Mouse (Mus musculus): ENCODE measurements around the gene Tmem117. TPM values are rescaled to one million over a fixed set of nuclear protein-coding genes. Genes with fewer than 3 reads are reported as not detected.

The Tmem117 gene
- total and polyA plus RNA-seq, 3 experiments = 3.0 to 12.6 (median 12.5) TPM

GRCm38 (mm10) chr15:94893201-94893600 is 264.2 kb downstream of the Tmem117 start:
- H3K36me3 ChIP-seq (ENCODE audit: control insufficient read depth, insufficient read depth, low read length) = no peaks in the 10 kb centered on the region
- WGBS = 69% methylated on average over 1 of the region's 1 CpGs
- H3K27ac ChIP-seq = no peak overlapping the region
- no peak for TF ChIP-seq CTCF (IDR thresholded peaks at IDR 0.05)
- no peak for TF ChIP-seq POLR2A (IDR thresholded peaks at IDR 0.05; ENCODE audit: insufficient read depth, low read depth, low read length)
- TF ChIP-seq EP300 (IDR thresholded peaks at IDR 0.05; ENCODE audit: insufficient read depth, low read depth, low read length) = no peak
- H3K9ac ChIP-seq (ENCODE audit: low read depth, low read length) = no peak overlapping the region
- H3K4me1 ChIP-seq (ENCODE audit: control insufficient read depth, insufficient read depth, low read length) = no peaks in the 10 kb centered on the region; the same call in 1 of the 2 replicates
- DNase-seq = no peak
- intact Hi-C loops (cut with DNase I) = no loop called here
- H3K79me2 ChIP-seq (replicated peaks; ENCODE audit: control insufficient read depth, insufficient read depth, low read length) = no peaks in the 10 kb centered on the region
- no peaks in the 10 kb centered on the region for H3K27me3 ChIP-seq (ENCODE audit: control insufficient read depth, insufficient read depth, low read length)
- no peak overlapping the region for H3K4me3 ChIP-seq

DNA sequence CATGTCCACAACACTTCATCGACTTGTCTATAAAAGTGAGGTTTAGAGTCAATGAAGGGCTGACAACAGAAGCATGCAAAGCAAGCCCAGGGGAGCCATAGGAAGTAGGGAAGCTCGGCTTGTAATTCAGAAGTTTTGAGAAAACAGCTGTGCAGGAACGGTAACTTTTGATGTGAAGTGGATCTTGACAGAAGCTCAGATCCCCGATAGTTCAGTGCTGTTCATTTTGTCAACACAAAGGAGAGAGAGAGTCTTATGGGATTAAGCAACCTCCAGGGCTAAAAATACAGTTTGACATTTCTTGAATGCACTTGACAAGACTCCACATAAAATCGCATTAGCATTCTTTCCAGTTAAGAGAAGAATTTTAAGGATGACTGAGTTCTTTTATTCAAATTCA is 265.1 kb downstream of the Tmem117 start:
- WGBS = 55% methylated on average over 5 of the region's 5 CpGs
- Histone ChIP-seq H3K27ac (no peak overlapping the region), H3K4me1 (ENCODE audit: control insufficient read depth, insufficient read depth, low read length) (no peaks in the 10 kb centered on the region; the same call in 1 of the 2 replicates), H3K27me3 (ENCODE audit: control insufficient read depth, insufficient read depth, low read length) (no peaks in the 10 kb centered on the region), H3K9ac (ENCODE audit: low read depth, low read length) (no peak overlapping the region), H3K4me3 (no peak overlapping the region), H3K36me3 (ENCODE audit: control insufficient read depth, insufficient read depth, low read length) (no peaks in the 10 kb centered on the region), H3K79me2 (replicated peaks; ENCODE audit: control insufficient read depth, insufficient read depth, low read length) (no peaks in the 10 kb centered on the region)
- DNase-seq = no peak
- TF ChIP-seq POLR2A (IDR thresholded peaks at IDR 0.05; ENCODE audit: insufficient read depth, low read depth, low read length) = no peak
- TF ChIP-seq CTCF (IDR thresholded peaks at IDR 0.05) = no peak
- TF ChIP-seq EP300 (IDR thresholded peaks at IDR 0.05; ENCODE audit: insufficient read depth, low read depth, low read length) = no peak
- intact Hi-C loops (cut with DNase I) = no loop called here

DNA sequence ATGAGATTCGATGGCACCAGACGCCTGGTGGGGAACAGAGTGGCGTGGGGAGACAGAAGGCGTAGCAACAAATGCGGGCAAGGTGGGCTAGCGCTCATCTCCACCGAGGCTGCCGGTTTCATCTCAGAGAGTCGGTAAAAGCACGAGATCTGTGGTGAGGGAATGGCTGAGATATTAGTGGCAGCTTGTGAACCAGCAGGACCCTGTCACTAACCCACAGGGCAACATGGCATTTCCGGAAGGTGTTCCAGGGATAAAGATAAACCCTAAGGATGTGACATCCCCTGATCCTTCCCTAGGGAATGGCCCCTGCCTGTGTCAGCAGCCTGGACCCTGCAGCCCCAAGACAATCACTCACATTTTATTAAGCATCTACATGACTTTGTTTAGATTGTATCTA is 266.6 kb downstream of the Tmem117 start:
- Histone ChIP-seq H3K79me2 (replicated peaks; ENCODE audit: control insufficient read depth, insufficient read depth, low read length) (no peaks in the 10 kb centered on the region), H3K27me3 (ENCODE audit: control insufficient read depth, insufficient read depth, low read length) (no peaks in the 10 kb centered on the region), H3K4me1 (ENCODE audit: control insufficient read depth, insufficient read depth, low read length) (no peaks in the 10 kb centered on the region; the same call in 1 of the 2 replicates), H3K36me3 (ENCODE audit: control insufficient read depth, insufficient read depth, low read length) (no peaks in the 10 kb centered on the region), H3K4me3 (no peak overlapping the region), H3K9ac (ENCODE audit: low read depth, low read length) (no peak overlapping the region), H3K27ac (no peak overlapping the region)
- intact Hi-C loops (cut with DNase I) = no loop called here
- TF ChIP-seq CTCF (IDR thresholded peaks at IDR 0.05) (no peak), POLR2A (IDR thresholded peaks at IDR 0.05; ENCODE audit: insufficient read depth, low read depth, low read length) (no peak), EP300 (IDR thresholded peaks at IDR 0.05; ENCODE audit: insufficient read depth, low read depth, low read length) (no peak)
- no peak for DNase-seq
- 89% methylated on average over 11 of the region's 11 CpGs for WGBS

GRCm38 (mm10) chr15:94903188-94903587 is 274.2 kb downstream of the Tmem117 start:
- Histone ChIP-seq H3K79me2 (replicated peaks; ENCODE audit: control insufficient read depth, insufficient read depth, low read length) (no peaks in the 10 kb centered on the region), H3K4me1 (ENCODE audit: control insufficient read depth, insufficient read depth, low read length) (no peaks in the 10 kb centered on the region), H3K27ac (no peak overlapping the region), H3K9ac (ENCODE audit: low read depth, low read length) (no peak overlapping the region), H3K4me3 (no peak overlapping the region), H3K36me3 (ENCODE audit: control insufficient read depth, insufficient read depth, low read length) (no peaks in the 10 kb centered on the region), H3K27me3 (ENCODE audit: control insufficient read depth, insufficient read depth, low read length) (no peaks in the 10 kb centered on the region)
- WGBS = 100% methylated on average over 1 of the region's 1 CpGs
- TF ChIP-seq EP300 (IDR thresholded peaks at IDR 0.05; ENCODE audit: insufficient read depth, low read depth, low read length) (no peak), POLR2A (IDR thresholded peaks at IDR 0.05; ENCODE audit: insufficient read depth, low read depth, low read length) (no peak), CTCF (IDR thresholded peaks at IDR 0.05) (no peak)
- DNase-seq = no peak
- intact Hi-C loops (cut with DNase I) = no loop called here

DNA sequence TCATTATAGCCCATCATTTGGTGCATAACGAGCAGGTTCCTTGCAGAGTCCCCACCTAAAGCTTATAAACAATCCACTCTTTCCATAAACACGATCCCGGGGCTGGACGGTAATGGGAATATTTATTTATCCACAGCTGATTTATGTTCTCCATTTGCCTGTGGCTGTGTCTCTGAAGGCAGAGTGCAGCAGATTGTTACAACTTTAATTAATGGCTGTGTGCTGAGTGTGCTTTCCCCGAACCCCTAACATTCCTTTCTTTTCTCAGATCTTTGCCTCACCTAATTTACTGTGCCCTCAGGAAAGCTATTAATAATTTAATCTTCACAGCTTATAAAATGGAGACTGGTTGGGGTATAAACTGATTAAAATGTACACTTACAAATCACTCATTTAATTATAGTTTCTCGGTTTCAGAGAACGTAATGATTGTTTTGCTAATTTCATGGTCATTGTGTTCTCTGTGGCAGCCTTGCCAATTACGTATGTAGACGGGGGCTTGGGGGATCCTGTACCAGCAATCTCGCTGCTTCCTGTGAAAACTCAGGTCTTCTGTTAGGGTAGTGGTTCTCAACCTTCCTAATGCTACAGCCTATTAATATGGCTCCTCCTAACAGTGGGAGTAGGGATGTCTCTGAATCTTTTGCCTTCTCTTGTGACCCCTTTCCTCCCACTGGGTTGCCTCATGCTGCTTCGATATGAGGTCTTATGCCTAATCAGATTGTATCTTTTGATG is 275.8 kb downstream of the Tmem117 start:
- Histone ChIP-seq H3K4me3 (no peak overlapping the region), H3K27ac (no peak overlapping the region), H3K36me3 (ENCODE audit: control insufficient read depth, insufficient read depth, low read length) (no peaks in the 10 kb centered on the region), H3K9ac (ENCODE audit: low read depth, low read length) (no peak overlapping the region), H3K79me2 (replicated peaks; ENCODE audit: control insufficient read depth, insufficient read depth, low read length) (no peaks in the 10 kb centered on the region), H3K27me3 (ENCODE audit: control insufficient read depth, insufficient read depth, low read length) (no peaks in the 10 kb centered on the region), H3K4me1 (ENCODE audit: control insufficient read depth, insufficient read depth, low read length) (no peaks in the 10 kb centered on the region)
- intact Hi-C loops (cut with DNase I) = no loop called here
- DNase-seq = no peak
- WGBS = 86% methylated on average over 11 of the region's 11 CpGs
- no peak for TF ChIP-seq CTCF (IDR thresholded peaks at IDR 0.05)
- TF ChIP-seq POLR2A (IDR thresholded peaks at IDR 0.05; ENCODE audit: insufficient read depth, low read depth, low read length) = no peak
- no peak for TF ChIP-seq EP300 (IDR thresholded peaks at IDR 0.05; ENCODE audit: insufficient read depth, low read depth, low read length)

DNA sequence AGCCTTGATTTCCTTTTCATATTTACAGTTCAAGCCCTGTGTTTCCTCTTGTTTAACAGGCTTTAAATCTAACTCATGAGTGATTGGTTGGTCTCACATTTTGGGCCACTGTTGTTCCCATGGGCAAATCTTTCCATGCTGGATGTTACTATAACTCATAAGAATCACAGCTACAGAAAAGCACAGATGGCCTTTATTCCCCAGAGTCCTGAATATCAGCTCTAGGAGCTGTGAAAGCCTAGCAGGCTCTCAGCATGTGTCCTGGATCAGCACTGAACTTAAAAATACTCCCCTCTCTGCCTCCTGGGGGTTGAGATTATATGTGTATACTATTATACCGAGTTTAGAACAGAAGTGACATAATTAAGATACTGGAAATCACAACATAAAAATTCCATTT is 292.6 kb downstream of the Tmem117 start:
- no peaks in the 10 kb centered on the region for H3K4me1 ChIP-seq (ENCODE audit: control insufficient read depth, insufficient read depth, low read length)
- no peaks in the 10 kb centered on the region for H3K36me3 ChIP-seq (ENCODE audit: control insufficient read depth, insufficient read depth, low read length)
- TF ChIP-seq EP300 (IDR thresholded peaks at IDR 0.05; ENCODE audit: insufficient read depth, low read depth, low read length) (no peak), CTCF (IDR thresholded peaks at IDR 0.05) (no peak), POLR2A (IDR thresholded peaks at IDR 0.05; ENCODE audit: insufficient read depth, low read depth, low read length) (no peak)
- no peaks in the 10 kb centered on the region for H3K79me2 ChIP-seq (replicated peaks; ENCODE audit: control insufficient read depth, insufficient read depth, low read length)
- intact Hi-C loops (cut with DNase I) = no loop called here
- 25% methylated on average over 1 of the region's 1 CpGs for WGBS
- no peak for DNase-seq
- no peak overlapping the region for H3K27ac ChIP-seq
- H3K4me3 ChIP-seq = no peak overlapping the region
- H3K9ac ChIP-seq (ENCODE audit: low read depth, low read length) = no peak overlapping the region
- no peaks in the 10 kb centered on the region for H3K27me3 ChIP-seq (ENCODE audit: control insufficient read depth, insufficient read depth, low read length)

All from heart, adult 2 months (tissue).